Mouse (Mus musculus): ENCODE data around the gene Maip1.

- TF ChIP-seq POLR2A (IDR thresholded peaks at IDR 0.05; ENCODE audit: insufficient read depth, low read length) (no peak), CTCF (IDR thresholded peaks at IDR 0.05; ENCODE audit: low read depth, low read length) (no peak), EP300 (IDR thresholded peaks at IDR 0.05; ENCODE audit: insufficient read depth, low read depth, low read length) (no peak)
Observed at GRCm38 (mm10) chr1:57460305-57460940, 54.3 kb downstream of the Maip1 start.

Data from ES-Bruce4 (cell line).